Mouse (Mus musculus): Measurements from ENCODE around the gene Mbnl1.

GRCm38 (mm10) chr3:60601686-60602085 is 129.1 kb downstream of the Mbnl1 start:
- no peak for TF ChIP-seq POLR2A (IDR thresholded peaks at IDR 0.05; ENCODE audit: borderline replicate concordance, low read depth, low read length)
- peak; percentile 63; the same call in 1 of the 2 replicates for TF ChIP-seq CTCF (IDR thresholded peaks at IDR 0.05; ENCODE audit: low read depth, low read length)

Data from bone marrow macrophage, adult 2 months (primary cell).